Comparison of ENCODE assay signal across 10 mouse cellular contexts in the genomic region with DNA sequence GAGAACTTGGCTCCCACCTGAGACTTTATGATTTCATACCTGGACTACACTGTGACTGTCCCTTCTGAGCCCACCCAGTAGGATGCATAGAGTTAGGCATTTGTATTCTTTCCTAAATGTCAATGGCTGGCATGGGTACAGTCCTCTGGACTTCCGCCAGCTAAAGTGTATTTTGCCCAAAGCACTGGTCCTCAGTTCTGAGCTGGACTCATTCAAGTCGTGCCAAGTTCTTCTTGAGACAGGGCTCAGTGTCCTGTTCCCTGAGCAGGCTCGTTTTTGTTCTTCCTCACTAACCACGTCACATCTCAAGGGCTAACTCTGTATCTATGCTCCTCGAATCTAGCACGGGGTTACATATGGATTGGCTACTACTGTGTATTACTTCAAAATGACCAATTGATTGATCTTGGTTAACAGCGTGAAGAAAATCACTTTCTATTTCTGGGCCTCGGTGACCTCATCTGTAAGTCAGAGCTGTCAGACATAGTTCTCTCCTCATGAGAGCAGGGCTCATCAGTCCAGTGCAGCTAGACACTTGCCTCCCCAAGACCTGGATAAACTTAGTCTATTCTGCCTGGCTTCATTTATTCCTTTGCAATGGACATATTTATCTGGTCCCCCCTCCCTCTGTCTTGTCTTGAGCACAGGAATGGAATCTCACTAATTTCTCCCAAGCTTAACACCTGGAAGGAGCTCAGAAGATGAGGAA.
DNase-seq lines count a peak whose midpoint lies in the region; ATAC-seq and TF ChIP-seq lines count a peak whose summit lies in the region.
"Had no signal": no experiment of that assay in that cellular context is flagged by ENCODE, and none has a peak within 500 bp of the region (broad histone marks: within the 10 kb centered on the region; RNA-seq: fewer than 3 reads in every experiment).

No protein-coding gene starts in this region.

- WGBS in forebrain, postnatal 0 days = 38% methylated on average over 8 of the region's 8 CpGs
- 87% methylated on average over 8 of the region's 8 CpGs for WGBS in intestine, embryonic 15.5 days

- peak; percentile 51 for DNase-seq in layer of hippocampus, adult 11-12 months (ENCODE audit: low spot score)
- DNase-seq in layer of hippocampus, adult 9-10 months (ENCODE audit: low spot score) = no peak
- peak; percentile 79 for DNase-seq in brain, embryonic 14.5 days (ENCODE audit: low read depth)
- DNase-seq in cerebellum, adult 18-20 months = peak; percentile 68 to 71
- DNase-seq in forebrain, postnatal 0 days = peak; percentile 43
- no peak for DNase-seq in thymus, postnatal 25 days
- DNase-seq: thymus, postnatal 36 days had no signal

- H3K27me3 ChIP-seq in forebrain, postnatal 0 days (ENCODE audit: insufficient read depth, low read length) = no peaks in the 10 kb centered on the region
- no peaks in the 10 kb centered on the region for H3K27me3 ChIP-seq in intestine, embryonic 15.5 days (replicated peaks)
- H3K27me3 ChIP-seq: neural tube, embryonic 12.5 days had no signal

- H3K4me2 ChIP-seq in forebrain, postnatal 0 days (ENCODE audit: low read depth) = no peak overlapping the region
- no peak overlapping the region for H3K4me2 ChIP-seq in intestine, embryonic 15.5 days (replicated peaks)
- H3K4me2 ChIP-seq: neural tube, embryonic 12.5 days had no signal

- no peaks in the 10 kb centered on the region for H3K36me3 ChIP-seq in forebrain, postnatal 0 days (ENCODE audit: insufficient read depth)
- H3K36me3 ChIP-seq in intestine, embryonic 15.5 days = no peaks in the 10 kb centered on the region
- H3K36me3 ChIP-seq: neural tube, embryonic 12.5 days had no signal

- peak overlapping the region; percentile 87 for H3K27ac ChIP-seq in forebrain, postnatal 0 days (ENCODE audit: low read depth, low read length)
- H3K27ac ChIP-seq in intestine, embryonic 15.5 days = no peak overlapping the region
- H3K27ac ChIP-seq: kidney, postnatal 0 days; neural tube, embryonic 12.5 days had no signal

- H3K9me3 ChIP-seq in forebrain, postnatal 0 days (ENCODE audit: low read length) = no peaks in the 10 kb centered on the region
- no peaks in the 10 kb centered on the region for H3K9me3 ChIP-seq in intestine, embryonic 15.5 days
- H3K9me3 ChIP-seq: neural tube, embryonic 12.5 days had no signal

- H3K4me3 ChIP-seq in forebrain, postnatal 0 days (ENCODE audit: low read depth, low read length) = no peak overlapping the region
- no peak overlapping the region for H3K4me3 ChIP-seq in intestine, embryonic 15.5 days (replicated peaks)
- H3K4me3 ChIP-seq: neural tube, embryonic 12.5 days had no signal

- TF ChIP-seq CTCF in brain, embryonic 14.5 days (IDR thresholded peaks at IDR 0.05; ENCODE audit: borderline replicate concordance, extremely low read depth, insufficient read depth, insufficient read length) = no peak
- TF ChIP-seq CTCF in forebrain, postnatal 0 days (IDR thresholded peaks at IDR 0.05; ENCODE audit: low read depth) = no peak

- 0 out of 2 replicates have a peak, but pooled peaks have one; percentile 12 for ATAC-seq in forebrain, postnatal 0 days
- ATAC-seq in intestine, embryonic 15.5 days = no peak

- no peak for TF ChIP-seq POLR2A in brain, embryonic 14.5 days (IDR thresholded peaks at IDR 0.05; ENCODE audit: borderline replicate concordance, extremely low read depth, insufficient read depth, insufficient read length, poor library complexity, severe bottlenecking)

- H3K9ac ChIP-seq in forebrain, postnatal 0 days = no peak overlapping the region
- H3K9ac ChIP-seq in intestine, embryonic 15.5 days = no peak overlapping the region
- H3K9ac ChIP-seq: neural tube, embryonic 12.5 days had no signal

- peaks cover 12% of the 10 kb centered on the region; the same call in 1 of the 2 replicates for H3K4me1 ChIP-seq in forebrain, postnatal 0 days (ENCODE audit: insufficient read depth)
- no peaks in the 10 kb centered on the region for H3K4me1 ChIP-seq in intestine, embryonic 15.5 days (replicated peaks)
- H3K4me1 ChIP-seq: neural tube, embryonic 12.5 days had no signal

Comparison
In these comparisons a context has a peak if more than half of its experiments do, and no peak if none do; other contexts are left out.
1. DNase-seq: peak in layer of hippocampus, adult 11-12 months (single experiment), brain, embryonic 14.5 days (single experiment), cerebellum, adult 18-20 months (2 of 2) and forebrain, postnatal 0 days (single experiment); none in layer of hippocampus, adult 9-10 months (single experiment) and thymus, postnatal 25 days (single experiment).